In genomic region chr10:128586546-128586945, GRCm38 (mm10) we compare ENCODE assay signal across 11 mouse cellular contexts. TPM values are rescaled to one million over a fixed set of nuclear protein-coding genes. Genes with fewer than 3 reads are reported as not detected.
DNase-seq lines count a peak whose midpoint lies in the region; ATAC-seq and TF ChIP-seq lines count a peak whose summit lies in the region.
"Had no signal": no experiment of that assay in that cellular context is flagged by ENCODE, and none has a peak within 500 bp of the region (broad histone marks: within the 10 kb centered on the region; RNA-seq: fewer than 3 reads in every experiment).

No protein-coding gene starts in this region.

- H3K27ac ChIP-seq in liver, postnatal 0 days (ENCODE audit: low read depth): peak overlapping the region; percentile 93; the same call in 1 of the 2 replicates
- no peak overlapping the region for H3K27ac ChIP-seq in liver, embryonic 12.5 days
- peak overlapping the region; percentile 82 for H3K27ac ChIP-seq in intestine, embryonic 14.5 days (ENCODE audit: low read depth)
- H3K27ac ChIP-seq in neural tube, embryonic 15.5 days (replicated peaks): no peak overlapping the region
- H3K27ac ChIP-seq in midbrain, embryonic 16.5 days (ENCODE audit: low read length): no peak overlapping the region
- H3K27ac ChIP-seq in forebrain, postnatal 0 days (ENCODE audit: low read depth, low read length): no peak overlapping the region

- H3K9ac ChIP-seq in liver, postnatal 0 days (replicated peaks): peak overlapping the region; percentile 67; the same call in 1 of the 2 replicates
- no peak overlapping the region for H3K9ac ChIP-seq in liver, embryonic 12.5 days
- 0 out of 2 replicates have a peak overlapping the region, but pooled peaks have one; percentile 5 for H3K9ac ChIP-seq in intestine, embryonic 14.5 days (ENCODE audit: low read length)
- no peak overlapping the region for H3K9ac ChIP-seq in neural tube, embryonic 15.5 days (replicated peaks)
- no peak overlapping the region for H3K9ac ChIP-seq in midbrain, embryonic 16.5 days (ENCODE audit: low read depth, low read length)
- H3K9ac ChIP-seq in forebrain, postnatal 0 days: no peak overlapping the region

- H3K9me3 ChIP-seq in liver, postnatal 0 days (ENCODE audit: low read length): no peaks in the 10 kb centered on the region
- no peaks in the 10 kb centered on the region for H3K9me3 ChIP-seq in liver, embryonic 12.5 days (replicated peaks)
- no peaks in the 10 kb centered on the region for H3K9me3 ChIP-seq in intestine, embryonic 14.5 days (ENCODE audit: control insufficient read depth, low read length)
- no peaks in the 10 kb centered on the region for H3K9me3 ChIP-seq in neural tube, embryonic 15.5 days (replicated peaks)
- H3K9me3 ChIP-seq in midbrain, embryonic 16.5 days (replicated peaks; ENCODE audit: control insufficient read depth, low read length, poor library complexity, severe bottlenecking): no peaks in the 10 kb centered on the region
- H3K9me3 ChIP-seq in forebrain, postnatal 0 days (ENCODE audit: low read length): no peaks in the 10 kb centered on the region

- peaks cover 40% of the 10 kb centered on the region for H3K27me3 ChIP-seq in liver, postnatal 0 days (ENCODE audit: insufficient read depth, low read length)
- H3K27me3 ChIP-seq in liver, embryonic 12.5 days (replicated peaks): peaks cover 91% of the 10 kb centered on the region
- H3K27me3 ChIP-seq in intestine, embryonic 14.5 days (replicated peaks; ENCODE audit: control insufficient read depth, insufficient read depth, low read length): peaks cover 37% of the 10 kb centered on the region
- H3K27me3 ChIP-seq in neural tube, embryonic 15.5 days (replicated peaks): peaks cover 49% of the 10 kb centered on the region
- H3K27me3 ChIP-seq in midbrain, embryonic 16.5 days (ENCODE audit: control insufficient read depth, insufficient read depth, low read depth, low read length): peaks cover 46% of the 10 kb centered on the region
- peaks cover 18% of the 10 kb centered on the region for H3K27me3 ChIP-seq in forebrain, postnatal 0 days (ENCODE audit: insufficient read depth, low read length)

- TF ChIP-seq EP300 in liver, postnatal 0 days (IDR thresholded peaks at IDR 0.05; ENCODE audit: low read depth): no peak

- no peaks in the 10 kb centered on the region for H3K36me3 ChIP-seq in liver, postnatal 0 days (replicated peaks; ENCODE audit: insufficient read depth, low read length)
- no peaks in the 10 kb centered on the region for H3K36me3 ChIP-seq in liver, embryonic 12.5 days
- H3K36me3 ChIP-seq in intestine, embryonic 14.5 days (ENCODE audit: control insufficient read depth, insufficient read depth, low read length): peaks cover 2% of the 10 kb centered on the region; the same call in 1 of the 2 replicates
- H3K36me3 ChIP-seq in neural tube, embryonic 15.5 days: no peaks in the 10 kb centered on the region
- no peaks in the 10 kb centered on the region for H3K36me3 ChIP-seq in midbrain, embryonic 16.5 days (ENCODE audit: control insufficient read depth, insufficient read depth, low read length)
- no peaks in the 10 kb centered on the region for H3K36me3 ChIP-seq in forebrain, postnatal 0 days (ENCODE audit: insufficient read depth)

- H3K4me2 ChIP-seq in liver, postnatal 0 days (ENCODE audit: low read depth, low read length): peak overlapping the region; percentile 96
- no peak overlapping the region for H3K4me2 ChIP-seq in liver, embryonic 12.5 days
- peak overlapping the region; percentile 91 for H3K4me2 ChIP-seq in intestine, embryonic 14.5 days (ENCODE audit: low read length)
- peak overlapping the region; percentile 17 for H3K4me2 ChIP-seq in neural tube, embryonic 15.5 days
- H3K4me2 ChIP-seq in midbrain, embryonic 16.5 days (ENCODE audit: low read length): no peak overlapping the region
- H3K4me2 ChIP-seq in forebrain, postnatal 0 days (ENCODE audit: low read depth): no peak overlapping the region

- peaks cover 4% of the 10 kb centered on the region; the same call in 1 of the 2 replicates for H3K4me1 ChIP-seq in liver, postnatal 0 days (ENCODE audit: insufficient read depth)
- H3K4me1 ChIP-seq in liver, embryonic 12.5 days: peaks cover 32% of the 10 kb centered on the region
- peaks cover 6% of the 10 kb centered on the region; the same call in 1 of the 2 replicates for H3K4me1 ChIP-seq in intestine, embryonic 14.5 days (replicated peaks; ENCODE audit: control insufficient read depth, insufficient read depth, low read length)
- H3K4me1 ChIP-seq in neural tube, embryonic 15.5 days: peaks cover 19% of the 10 kb centered on the region
- H3K4me1 ChIP-seq in midbrain, embryonic 16.5 days (ENCODE audit: control insufficient read depth, insufficient read depth, low read length): peaks cover 4% of the 10 kb centered on the region; the same call in 1 of the 2 replicates
- H3K4me1 ChIP-seq in forebrain, postnatal 0 days (ENCODE audit: insufficient read depth): no peaks in the 10 kb centered on the region

- no peak overlapping the region for H3K4me3 ChIP-seq in liver, postnatal 0 days (ENCODE audit: low read depth, low read length)
- no peak overlapping the region for H3K4me3 ChIP-seq in liver, embryonic 12.5 days
- peak overlapping the region; percentile 57; the same call in 1 of the 2 replicates for H3K4me3 ChIP-seq in intestine, embryonic 14.5 days (ENCODE audit: low read depth, low read length)
- H3K4me3 ChIP-seq in neural tube, embryonic 15.5 days (replicated peaks): no peak overlapping the region
- no peak overlapping the region for H3K4me3 ChIP-seq in midbrain, embryonic 16.5 days (ENCODE audit: low read depth, low read length)
- H3K4me3 ChIP-seq in forebrain, postnatal 0 days (ENCODE audit: low read depth, low read length): no peak overlapping the region

- WGBS in liver, postnatal 0 days (ENCODE audit: insufficient replicate concordance): 24% methylated on average over 1 of the region's 1 CpGs
- WGBS in liver, embryonic 12.5 days (ENCODE audit: insufficient replicate concordance): 15% methylated on average over 1 of the region's 1 CpGs
- WGBS in intestine, embryonic 14.5 days: 6% methylated on average over 1 of the region's 1 CpGs
- 5% methylated on average over 1 of the region's 1 CpGs for WGBS in neural tube, embryonic 15.5 days
- WGBS in midbrain, embryonic 16.5 days: 11% methylated on average over 1 of the region's 1 CpGs
- WGBS in forebrain, postnatal 0 days: 5% methylated on average over 1 of the region's 1 CpGs

- DNase-seq in frontal cortex, postnatal 36 days (ENCODE audit: low spot score in 2 of 2): no peak
- no peak for DNase-seq in liver, postnatal 0 days
- DNase-seq in intestine, embryonic 14.5 days (ENCODE audit: low spot score): no peak
- no peak for DNase-seq in forebrain, postnatal 0 days
- DNase-seq: cerebellum, postnatal 36 days; kidney, adult 11 months had no signal

- no peak for TF ChIP-seq CTCF in liver, postnatal 0 days (IDR thresholded peaks at IDR 0.05; ENCODE audit: low read depth)
- no peak for TF ChIP-seq CTCF in forebrain, postnatal 0 days (IDR thresholded peaks at IDR 0.05; ENCODE audit: low read depth)

- 0 out of 2 replicates have a peak, but pooled peaks have one; percentile 16 for ATAC-seq in frontal cortex, adult (ENCODE audit: low TSS enrichment)
- ATAC-seq in liver, postnatal 0 days: no peak
- no peak for ATAC-seq in liver, embryonic 12.5 days
- ATAC-seq in intestine, embryonic 14.5 days (replicated peaks; ENCODE audit: low FRiP score, low TSS enrichment, low read depth): no peak
- ATAC-seq in neural tube, embryonic 15.5 days (ENCODE audit: low FRiP score): no peak
- no peak for ATAC-seq in midbrain, embryonic 16.5 days
- no peak for ATAC-seq in forebrain, postnatal 0 days
- ATAC-seq: Patski had no signal

RNA-seq across cellular contexts. Expression of gene Erbb3, which starts 2.9 kb away (rescaled TPM):
- polyA plus RNA-seq in liver, postnatal 0 days (2015; fragmentation: Nextera tagmentation; extraction: Ambion mirVana): 7.3 and 7.8 TPM in 2 replicates
- 1.8 TPM in 2 replicates for polyA plus RNA-seq in liver, embryonic 12.5 days (2016; fragmentation: Nextera tagmentation; extraction: Ambion mirVana)
- polyA plus RNA-seq in intestine, embryonic 14.5 days (2014; fragmentation: Nextera tagmentation; extraction: Ambion mirVana): 31.2 and 32.4 TPM in 2 replicates
- 3.1 and 6.6 TPM in 2 replicates for polyA plus RNA-seq in neural tube, embryonic 15.5 days (2015; fragmentation: Nextera tagmentation; extraction: Ambion mirVana)
- 0.41 and 0.47 TPM in 2 replicates for polyA plus RNA-seq in midbrain, embryonic 16.5 days (2015; fragmentation: Nextera tagmentation; extraction: Ambion mirVana)
- 1.3 and 1.4 TPM in 2 replicates for total RNA-seq in forebrain, postnatal 0 days (2014; rRNA removed)
- polyA plus RNA-seq in forebrain, postnatal 0 days (2015; fragmentation: Nextera tagmentation; extraction: Ambion mirVana): 0.41 and 0.68 TPM in 2 replicates

RNA-seq across cellular contexts. Expression of gene Pa2g4, which starts 20.8 kb away (rescaled TPM):
- 81.9 and 85.1 TPM in 2 replicates for polyA plus RNA-seq in liver, postnatal 0 days (2015; fragmentation: Nextera tagmentation; extraction: Ambion mirVana)
- 233 and 242 TPM in 2 replicates for polyA plus RNA-seq in liver, embryonic 12.5 days (2016; fragmentation: Nextera tagmentation; extraction: Ambion mirVana)
- polyA plus RNA-seq in intestine, embryonic 14.5 days (2014; fragmentation: Nextera tagmentation; extraction: Ambion mirVana): 248 and 252 TPM in 2 replicates
- polyA plus RNA-seq in neural tube, embryonic 15.5 days (2015; fragmentation: Nextera tagmentation; extraction: Ambion mirVana): 121 and 157 TPM in 2 replicates
- 124 and 125 TPM in 2 replicates for polyA plus RNA-seq in midbrain, embryonic 16.5 days (2015; fragmentation: Nextera tagmentation; extraction: Ambion mirVana)
- 119 and 122 TPM in 2 replicates for total RNA-seq in forebrain, postnatal 0 days (2014; rRNA removed)
- 128 and 135 TPM in 2 replicates for polyA plus RNA-seq in forebrain, postnatal 0 days (2015; fragmentation: Nextera tagmentation; extraction: Ambion mirVana)

RNA-seq across cellular contexts. Expression of gene Rpl41, which starts 37.4 kb away (rescaled TPM):
- polyA plus RNA-seq in liver, postnatal 0 days (2015; fragmentation: Nextera tagmentation; extraction: Ambion mirVana): 2,058 and 2,065 TPM in 2 replicates
- 2,924 and 3,037 TPM in 2 replicates for polyA plus RNA-seq in liver, embryonic 12.5 days (2016; fragmentation: Nextera tagmentation; extraction: Ambion mirVana)
- polyA plus RNA-seq in intestine, embryonic 14.5 days (2014; fragmentation: Nextera tagmentation; extraction: Ambion mirVana): 4,682 and 5,210 TPM in 2 replicates
- 2,372 and 2,481 TPM in 2 replicates for polyA plus RNA-seq in neural tube, embryonic 15.5 days (2015; fragmentation: Nextera tagmentation; extraction: Ambion mirVana)
- 1,924 and 2,018 TPM in 2 replicates for polyA plus RNA-seq in midbrain, embryonic 16.5 days (2015; fragmentation: Nextera tagmentation; extraction: Ambion mirVana)
- total RNA-seq in forebrain, postnatal 0 days (2014; rRNA removed): 877 and 1,605 TPM in 2 replicates
- 2,439 and 3,234 TPM in 2 replicates for polyA plus RNA-seq in forebrain, postnatal 0 days (2015; fragmentation: Nextera tagmentation; extraction: Ambion mirVana)

RNA-seq across cellular contexts. Expression of gene Zc3h10, which starts 39.0 kb away (rescaled TPM):
- polyA plus RNA-seq in liver, postnatal 0 days (2015; fragmentation: Nextera tagmentation; extraction: Ambion mirVana): 5.0 and 5.4 TPM in 2 replicates
- polyA plus RNA-seq in liver, embryonic 12.5 days (2016; fragmentation: Nextera tagmentation; extraction: Ambion mirVana): 7.7 and 8.1 TPM in 2 replicates
- polyA plus RNA-seq in intestine, embryonic 14.5 days (2014; fragmentation: Nextera tagmentation; extraction: Ambion mirVana): 11.3 TPM in 2 replicates
- polyA plus RNA-seq in neural tube, embryonic 15.5 days (2015; fragmentation: Nextera tagmentation; extraction: Ambion mirVana): 16.0 and 16.2 TPM in 2 replicates
- polyA plus RNA-seq in midbrain, embryonic 16.5 days (2015; fragmentation: Nextera tagmentation; extraction: Ambion mirVana): 17.8 and 19.7 TPM in 2 replicates
- 15.0 and 20.6 TPM in 2 replicates for total RNA-seq in forebrain, postnatal 0 days (2014; rRNA removed)
- polyA plus RNA-seq in forebrain, postnatal 0 days (2015; fragmentation: Nextera tagmentation; extraction: Ambion mirVana): 12.7 and 12.8 TPM in 2 replicates

RNA-seq across cellular contexts. Expression of gene Rps26, which starts 40.0 kb away (rescaled TPM):
- 469 and 517 TPM in 2 replicates for polyA plus RNA-seq in liver, postnatal 0 days (2015; fragmentation: Nextera tagmentation; extraction: Ambion mirVana)
- polyA plus RNA-seq in liver, embryonic 12.5 days (2016; fragmentation: Nextera tagmentation; extraction: Ambion mirVana): 555 and 561 TPM in 2 replicates
- 1,095 and 1,163 TPM in 2 replicates for polyA plus RNA-seq in intestine, embryonic 14.5 days (2014; fragmentation: Nextera tagmentation; extraction: Ambion mirVana)
- 381 and 453 TPM in 2 replicates for polyA plus RNA-seq in neural tube, embryonic 15.5 days (2015; fragmentation: Nextera tagmentation; extraction: Ambion mirVana)
- 295 and 315 TPM in 2 replicates for polyA plus RNA-seq in midbrain, embryonic 16.5 days (2015; fragmentation: Nextera tagmentation; extraction: Ambion mirVana)
- total RNA-seq in forebrain, postnatal 0 days (2014; rRNA removed): 859 and 1,363 TPM in 2 replicates
- polyA plus RNA-seq in forebrain, postnatal 0 days (2015; fragmentation: Nextera tagmentation; extraction: Ambion mirVana): 436 and 640 TPM in 2 replicates

Comparison
In these comparisons a context has a peak if more than half of its experiments do, and no peak if none do; other contexts are left out.
1. H3K27ac ChIP-seq: peak in liver, postnatal 0 days (single experiment) and intestine, embryonic 14.5 days (single experiment); none in liver, embryonic 12.5 days (single experiment), neural tube, embryonic 15.5 days (single experiment), midbrain, embryonic 16.5 days (single experiment) and forebrain, postnatal 0 days (single experiment).
2. H3K4me2 ChIP-seq: peak in liver, postnatal 0 days (single experiment), intestine, embryonic 14.5 days (single experiment) and neural tube, embryonic 15.5 days (single experiment); none in liver, embryonic 12.5 days (single experiment), midbrain, embryonic 16.5 days (single experiment) and forebrain, postnatal 0 days (single experiment).
3. H3K9ac ChIP-seq: peak in liver, postnatal 0 days (single experiment) and intestine, embryonic 14.5 days (single experiment); none in liver, embryonic 12.5 days (single experiment), neural tube, embryonic 15.5 days (single experiment), midbrain, embryonic 16.5 days (single experiment) and forebrain, postnatal 0 days (single experiment).